Mouse (Mus musculus) left cerebral cortex, adult 18-20 months (tissue): ENCODE measurements around the gene Eef1akmt2. TPM values are rescaled to one million over a fixed set of nuclear protein-coding genes. Genes with fewer than 3 reads are reported as not detected.

Source experiments
- DNase-seq, 2 experiments: peaks; one replicate each; pipeline ENCODE4 v3.0.0; 2021 to 2022; ENCODE audit warnings: low spot score in 2 of 2, mixed read lengths in 1 of 2
- total RNA-seq, 2 experiments: library from RNA; stranded (reverse); gene quantifications; 2 replicates each; pipeline ENCODE4 v1.2.3; 2021

The Eef1akmt2 gene
- total RNA-seq, 2 experiments from 2014 or later: 33.4 to 35.0 TPM

GRCm38 (mm10) chr7:132875391-132876086 lies 23.1 kb upstream of the Eef1akmt2 start:
- DNase-seq: no peak

GRCm38 (mm10) chr7:132873043-132873442 lies 20.6 kb upstream of the Eef1akmt2 start:
- no peak for DNase-seq

GRCm38 (mm10) chr7:132866316-132866715 lies 13.8 kb upstream of the Eef1akmt2 start:
- DNase-seq: no peak

- peak; percentile 95 for DNase-seq
These were observed 6.8 kb upstream of the Eef1akmt2 start, which contains the start of gene Abraxas2 for GRCm38 (mm10) chr7:132859042-132859958. TSS of gene Abraxas2 (plus strand) at chr7:132859225.

GRCm38 (mm10) chr7:132858043-132858608 lies 5.7 kb upstream of the Eef1akmt2 start:
- no peak for DNase-seq

GRCm38 (mm10) chr7:132856083-132856482 lies 3.6 kb upstream of the Eef1akmt2 start:
- DNase-seq: no peak

GRCm38 (mm10) chr7:132853946-132854345 lies 1.5 kb upstream of the Eef1akmt2 start:
- DNase-seq: no peak

- DNase-seq: no peak
These were observed 888 bp upstream of the Eef1akmt2 start for GRCm38 (mm10) chr7:132853361-132853760.

- no peak for DNase-seq
These were observed 9.3 kb downstream of the Eef1akmt2 start for GRCm38 (mm10) chr7:132843152-132843551.

- no peak for DNase-seq
These were observed 10.0 kb downstream of the Eef1akmt2 start for GRCm38 (mm10) chr7:132842455-132842854.

GRCm38 (mm10) chr7:132841287-132841686 lies 11.2 kb downstream of the Eef1akmt2 start:
- no peak for DNase-seq

- no peak for DNase-seq
These were observed 21.5 kb downstream of the Eef1akmt2 start for GRCm38 (mm10) chr7:132830955-132831354.

GRCm38 (mm10) chr7:132824346-132825022 lies 28.0 kb downstream of the Eef1akmt2 start:
- no peak for DNase-seq

- DNase-seq: no peak
These were observed 28.6 kb downstream of the Eef1akmt2 start for GRCm38 (mm10) chr7:132823832-132824231.

- DNase-seq: no peak
These were observed 31.8 kb downstream of the Eef1akmt2 start for GRCm38 (mm10) chr7:132820692-132821091.

- no peak for DNase-seq
These were observed 35.4 kb downstream of the Eef1akmt2 start for GRCm38 (mm10) chr7:132817056-132817455.

GRCm38 (mm10) chr7:132816528-132816927 lies 35.9 kb downstream of the Eef1akmt2 start:
- DNase-seq: no peak

GRCm38 (mm10) chr7:132815081-132815480 lies 37.4 kb downstream of the Eef1akmt2 start:
- no peak for DNase-seq

- DNase-seq: no peak
These were observed 38.4 kb downstream of the Eef1akmt2 start for GRCm38 (mm10) chr7:132814089-132814450.

- DNase-seq: peak; percentile 67 to 78
These were observed 38.9 kb downstream of the Eef1akmt2 start, which contains the start of gene Fam53b for GRCm38 (mm10) chr7:132813416-132814088. TSS of gene Fam53b (minus strand) at chr7:132813886.
